25 mouse cellular contexts compared by ENCODE assay signal in genomic region chr4:117367365-117367764, GRCm38 (mm10).
DNase-seq lines count a peak whose midpoint lies in the region; ATAC-seq and TF ChIP-seq lines count a peak whose summit lies in the region.
"Had no signal": no experiment of that assay in that cellular context is flagged by ENCODE, and none has a peak within 500 bp of the region (broad histone marks: within the 10 kb centered on the region; RNA-seq: fewer than 3 reads in every experiment).

No protein-coding gene starts in this region.

- ATAC-seq in midbrain, embryonic 11.5 days (ENCODE audit: low FRiP score) = no peak
- ATAC-seq in midbrain, embryonic 14.5 days (ENCODE audit: low FRiP score, low TSS enrichment) = no peak
- ATAC-seq: forebrain, embryonic 14.5 days; hindbrain, postnatal 0 days; inflammation-experienced regulatory T-cells, adult 6 months; intestine, embryonic 16.5 days had no signal

- no peak overlapping the region for H3K4me3 ChIP-seq in midbrain, embryonic 11.5 days (ENCODE audit: low read depth, low read length)
- no peak overlapping the region for H3K4me3 ChIP-seq in midbrain, embryonic 14.5 days (replicated peaks; ENCODE audit: low read depth, low read length)
- H3K4me3 ChIP-seq in ES-Bruce4 (ENCODE audit: low read depth, low read length) = peak overlapping the region; percentile 26
- no peak overlapping the region for H3K4me3 ChIP-seq in cerebellum, adult 2 months (replicated peaks; ENCODE audit: insufficient read depth, low read depth, low read length)
- H3K4me3 ChIP-seq: forebrain, embryonic 10.5 days; heart, adult 2 months; heart, embryonic 10.5 days; heart, embryonic 13.5 days had no signal

- no peaks in the 10 kb centered on the region for H3K9me3 ChIP-seq in midbrain, embryonic 11.5 days (ENCODE audit: control insufficient read depth, low read length)
- no peaks in the 10 kb centered on the region for H3K9me3 ChIP-seq in midbrain, embryonic 14.5 days (ENCODE audit: control insufficient read depth, low read length)
- H3K9me3 ChIP-seq in ES-Bruce4 (replicated peaks; ENCODE audit: control insufficient read depth, insufficient read depth, low read length, poor library complexity, severe bottlenecking) = no peaks in the 10 kb centered on the region
- H3K9me3 ChIP-seq: forebrain, embryonic 10.5 days; heart, embryonic 10.5 days; heart, embryonic 13.5 days had no signal

- H3K27ac ChIP-seq in midbrain, embryonic 11.5 days (ENCODE audit: low read depth, low read length) = no peak overlapping the region
- H3K27ac ChIP-seq in midbrain, embryonic 14.5 days (replicated peaks; ENCODE audit: low read depth, low read length) = no peak overlapping the region
- peak overlapping the region; percentile 71 for H3K27ac ChIP-seq in ES-Bruce4 (ENCODE audit: insufficient read depth, low read length)
- no peak overlapping the region for H3K27ac ChIP-seq in cerebellum, adult 2 months (ENCODE audit: insufficient read depth, low read length)
- H3K27ac ChIP-seq: forebrain, embryonic 10.5 days; heart, adult 2 months; heart, embryonic 10.5 days; heart, embryonic 13.5 days; hindbrain, embryonic 14.5 days; hindbrain, postnatal 0 days had no signal

- no peaks in the 10 kb centered on the region for H3K36me3 ChIP-seq in midbrain, embryonic 11.5 days (ENCODE audit: control insufficient read depth, insufficient read depth, low read length)
- no peaks in the 10 kb centered on the region for H3K36me3 ChIP-seq in midbrain, embryonic 14.5 days (ENCODE audit: control insufficient read depth, insufficient read depth, low read length)
- H3K36me3 ChIP-seq in ES-Bruce4 (ENCODE audit: control insufficient read depth, insufficient read depth, low read length, poor library complexity, severe bottlenecking) = no peaks in the 10 kb centered on the region
- H3K36me3 ChIP-seq: forebrain, embryonic 10.5 days; heart, embryonic 10.5 days; heart, embryonic 13.5 days had no signal

- no peak overlapping the region for H3K4me2 ChIP-seq in midbrain, embryonic 11.5 days
- H3K4me2 ChIP-seq in midbrain, embryonic 14.5 days (ENCODE audit: low read length) = no peak overlapping the region
- H3K4me2 ChIP-seq: heart, embryonic 13.5 days; hindbrain, embryonic 14.5 days had no signal

- TF ChIP-seq CTCF in ES-Bruce4 (IDR thresholded peaks at IDR 0.05; ENCODE audit: low read depth, low read length) = no peak
- no peak for TF ChIP-seq CTCF in cerebellum, adult 2 months (IDR thresholded peaks at IDR 0.05; ENCODE audit: borderline replicate concordance, insufficient read depth, low read depth, low read length)

- 75% methylated on average over 19 of the region's 19 CpGs for WGBS in midbrain, embryonic 11.5 days
- 63% methylated on average over 19 of the region's 19 CpGs for WGBS in midbrain, embryonic 14.5 days
- WGBS in cerebellum, adult 2 months = 65% methylated on average over 19 of the region's 19 CpGs

- peaks cover 68% of the 10 kb centered on the region for H3K27me3 ChIP-seq in midbrain, embryonic 11.5 days (ENCODE audit: control insufficient read depth, insufficient read depth, low read length)
- peaks cover 80% of the 10 kb centered on the region for H3K27me3 ChIP-seq in midbrain, embryonic 14.5 days (ENCODE audit: control insufficient read depth, insufficient read depth, low read length)
- no peaks in the 10 kb centered on the region for H3K27me3 ChIP-seq in ES-Bruce4 (ENCODE audit: control insufficient read depth, insufficient read depth, low read length, poor library complexity, severe bottlenecking)
- no peaks in the 10 kb centered on the region for H3K27me3 ChIP-seq in cerebellum, adult 2 months (ENCODE audit: control insufficient read depth, insufficient read depth, low read length)

- peak; percentile 80 for DNase-seq in midbrain, embryonic 11.5 days (ENCODE audit: low spot score, missing footprints)
- DNase-seq in midbrain, embryonic 14.5 days = no peak
- DNase-seq in R1 (ENCODE audit: low read depth, low spot score) = peak; percentile 96
- DNase-seq in cerebellum, adult 2 months = no peak
- no peak for DNase-seq in right cerebral cortex, postnatal 14 days
- DNase-seq: adrenal gland, postnatal 10 days; adrenal gland, postnatal 36 days; B cell, adult 2 months; cerebellum, adult 18-20 months; cerebellum, adult 9-11 months; cerebellum, postnatal 36 days; gastrocnemius, postnatal 36 days; heart, adult 2 months; heart, postnatal 14 days; heart, postnatal 4 days; kidney, adult 18-20 months had no signal

- no peak overlapping the region for H3K9ac ChIP-seq in midbrain, embryonic 11.5 days (ENCODE audit: low read length)
- H3K9ac ChIP-seq in midbrain, embryonic 14.5 days (replicated peaks; ENCODE audit: low read length) = no peak overlapping the region
- peak overlapping the region; percentile 44 for H3K9ac ChIP-seq in ES-Bruce4 (ENCODE audit: low read depth, poor library complexity, severe bottlenecking)
- H3K9ac ChIP-seq: heart, embryonic 13.5 days; hindbrain, embryonic 14.5 days had no signal

- no peak for TF ChIP-seq POLR2A in ES-Bruce4 (IDR thresholded peaks at IDR 0.05; ENCODE audit: insufficient read depth, low read length)
- no peak for TF ChIP-seq POLR2A in cerebellum, adult 2 months (IDR thresholded peaks at IDR 0.05; ENCODE audit: borderline replicate concordance, insufficient read depth, low read length)

- peak; percentile 87 for TF ChIP-seq EP300 in ES-Bruce4 (IDR thresholded peaks at IDR 0.05; ENCODE audit: insufficient read depth, low read depth, low read length)

- H3K4me1 ChIP-seq in midbrain, embryonic 11.5 days (ENCODE audit: control insufficient read depth, insufficient read depth, low read length) = peaks cover 16% of the 10 kb centered on the region
- H3K4me1 ChIP-seq in midbrain, embryonic 14.5 days (ENCODE audit: control insufficient read depth, insufficient read depth, low read length) = peaks cover 7% of the 10 kb centered on the region
- peaks cover 20% of the 10 kb centered on the region for H3K4me1 ChIP-seq in ES-Bruce4 (ENCODE audit: control insufficient read depth, insufficient read depth, low read length)
- H3K4me1 ChIP-seq in cerebellum, adult 2 months (ENCODE audit: control insufficient read depth, insufficient read depth, low read length) = no peaks in the 10 kb centered on the region

Comparison
In these comparisons a context has a peak if more than half of its experiments do, and no peak if none do; other contexts are left out.
1. DNase-seq: peak in midbrain, embryonic 11.5 days (single experiment) and R1 (single experiment); none in midbrain, embryonic 14.5 days (single experiment), cerebellum, adult 2 months (0 of 2) and right cerebral cortex, postnatal 14 days (single experiment).